Mouse (Mus musculus) megakaryocyte, embryonic 14.5 days (primary cell): ENCODE measurements around the gene Sap30l.

Source experiments
- FLI1 ChIP-seq: IDR thresholded peaks from 2 replicates; pipeline ENCODE4 v1.6.1; 2012; ENCODE audit warnings: low read length, inconsistent platforms, mixed read lengths
- GATA1 ChIP-seq: IDR thresholded peaks from 3 replicates; pipeline ENCODE4 v1.6.1; 2012; ENCODE audit warnings: mixed read lengths, low read length, inconsistent platforms, borderline replicate concordance

DNA sequence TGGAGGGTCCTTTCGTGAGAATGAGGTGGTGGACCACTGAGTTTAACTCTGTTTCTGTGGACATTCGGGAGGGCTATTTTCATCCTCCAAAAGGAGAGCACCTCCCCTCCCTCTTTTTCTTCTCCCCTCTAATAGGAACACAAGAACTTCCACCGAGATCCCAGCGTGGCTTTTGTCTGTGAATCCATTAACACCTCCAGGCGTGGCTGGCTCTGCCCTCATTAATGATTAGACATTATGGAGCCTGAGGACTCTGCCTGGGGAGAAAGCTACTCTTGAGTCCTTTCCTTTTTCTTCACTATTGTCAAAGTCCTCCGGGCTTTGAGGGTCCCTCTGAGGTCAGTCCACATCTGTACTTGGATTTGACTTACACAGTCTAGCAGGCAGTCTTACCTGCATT lies 34.3 kb upstream of the Sap30l start:
- TF ChIP-seq GATA1, result no peak
- TF ChIP-seq FLI1, result no peak
